28 mouse cellular contexts compared by ENCODE assay signal in the genomic region with DNA sequence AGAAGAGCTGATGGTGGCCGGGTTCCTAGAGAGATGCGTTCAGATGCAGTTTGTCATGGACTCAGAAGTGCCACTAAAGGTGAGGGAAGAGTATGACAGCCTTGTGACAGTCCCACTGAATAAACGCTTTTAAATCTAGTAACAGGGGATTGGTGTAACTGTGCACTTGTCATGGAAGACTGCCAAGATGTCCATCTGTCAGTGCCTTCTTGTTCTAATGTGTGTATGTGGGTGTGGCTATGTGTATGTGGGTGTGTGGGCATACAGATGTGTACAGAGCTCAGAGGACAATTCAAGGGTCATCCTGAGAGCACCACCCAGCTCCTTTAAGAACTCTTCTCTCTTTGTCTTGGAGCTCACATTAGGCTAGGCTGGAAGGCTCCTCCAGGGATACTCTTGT. TPM values are rescaled to one million over a fixed set of nuclear protein-coding genes. Genes with fewer than 3 reads are reported as not detected.
A peak's percentile ranks its signal among the peaks of the same experiment; 100 is the strongest.
DNase-seq lines count a peak whose midpoint lies in the region; ATAC-seq and TF ChIP-seq lines count a peak whose summit lies in the region.
"Had no signal": no experiment of that assay in that cellular context is flagged by ENCODE, and none has a peak within 500 bp of the region (broad histone marks: within the 10 kb centered on the region; RNA-seq: fewer than 3 reads in every experiment).

No protein-coding gene starts in this region.

- no peak overlapping the region for H3K4me3 ChIP-seq in forebrain, embryonic 15.5 days
- no peak overlapping the region for H3K4me3 ChIP-seq in forebrain, embryonic 12.5 days (replicated peaks)
- no peak overlapping the region for H3K4me3 ChIP-seq in lung, embryonic 16.5 days (ENCODE audit: low read length)
- no peak overlapping the region for H3K4me3 ChIP-seq in G1E (ENCODE audit: low read depth, low read length)
- no peak overlapping the region for H3K4me3 ChIP-seq in forebrain, postnatal 0 days (ENCODE audit: low read depth, low read length)
- H3K4me3 ChIP-seq: hindbrain, embryonic 15.5 days; kidney, embryonic 15.5 days; liver, embryonic 15.5 days had no signal

- 55% methylated on average over 3 of the region's 3 CpGs for WGBS in forebrain, embryonic 15.5 days
- WGBS in forebrain, embryonic 12.5 days = 83% methylated on average over 3 of the region's 3 CpGs
- WGBS in lung, embryonic 16.5 days = 59% methylated on average over 3 of the region's 3 CpGs
- 45% methylated on average over 3 of the region's 3 CpGs for WGBS in forebrain, postnatal 0 days

- no peak for DNase-seq in lung, postnatal 14 days
- no peak for DNase-seq in G1E (ENCODE audit: low spot score)
- no peak for DNase-seq in forebrain, postnatal 0 days
- DNase-seq in urinary bladder, postnatal 14 days (ENCODE audit: low spot score) = no peak
- no peak for DNase-seq in urinary bladder, adult 18-20 months (ENCODE audit: low spot score in 2 of 2)
- DNase-seq: adrenal gland, adult 8-10 months; B cell, adult 2 months; cerebellum, adult 11 months; cerebellum, postnatal 25 days; embryo, embryonic 11 days; gastrocnemius, postnatal 25 days; kidney, postnatal 4 days; right cerebral cortex, adult 18-20 months; thymus, adult 2 months had no signal

- peaks cover 21% of the 10 kb centered on the region for H3K4me1 ChIP-seq in forebrain, embryonic 15.5 days
- peaks cover 16% of the 10 kb centered on the region for H3K4me1 ChIP-seq in forebrain, embryonic 12.5 days
- H3K4me1 ChIP-seq in lung, embryonic 16.5 days (replicated peaks; ENCODE audit: control insufficient read depth, insufficient read depth, low read length) = no peaks in the 10 kb centered on the region
- peaks cover 24% of the 10 kb centered on the region for H3K4me1 ChIP-seq in G1E (ENCODE audit: insufficient read depth, low read depth, low read length)
- no peaks in the 10 kb centered on the region for H3K4me1 ChIP-seq in forebrain, postnatal 0 days (ENCODE audit: insufficient read depth)

- no peaks in the 10 kb centered on the region for H3K36me3 ChIP-seq in forebrain, embryonic 15.5 days
- no peaks in the 10 kb centered on the region for H3K36me3 ChIP-seq in forebrain, embryonic 12.5 days (replicated peaks)
- H3K36me3 ChIP-seq in lung, embryonic 16.5 days (ENCODE audit: control insufficient read depth, insufficient read depth, low read length) = no peaks in the 10 kb centered on the region
- H3K36me3 ChIP-seq in G1E (replicated peaks) = no peaks in the 10 kb centered on the region
- H3K36me3 ChIP-seq in forebrain, postnatal 0 days (ENCODE audit: insufficient read depth) = no peaks in the 10 kb centered on the region
- H3K36me3 ChIP-seq: hindbrain, embryonic 15.5 days; kidney, embryonic 15.5 days; liver, embryonic 15.5 days had no signal

- H3K4me2 ChIP-seq in forebrain, embryonic 15.5 days (replicated peaks) = no peak overlapping the region
- no peak overlapping the region for H3K4me2 ChIP-seq in forebrain, embryonic 12.5 days
- H3K4me2 ChIP-seq in lung, embryonic 16.5 days (ENCODE audit: low read depth, low read length) = no peak overlapping the region
- H3K4me2 ChIP-seq in forebrain, postnatal 0 days (ENCODE audit: low read depth) = no peak overlapping the region
- H3K4me2 ChIP-seq: liver, embryonic 15.5 days had no signal

- H3K27ac ChIP-seq in forebrain, embryonic 15.5 days (replicated peaks) = no peak overlapping the region
- no peak overlapping the region for H3K27ac ChIP-seq in forebrain, embryonic 12.5 days
- H3K27ac ChIP-seq in lung, embryonic 16.5 days (ENCODE audit: low read length) = no peak overlapping the region
- H3K27ac ChIP-seq in forebrain, postnatal 0 days (ENCODE audit: low read depth, low read length) = no peak overlapping the region
- H3K27ac ChIP-seq: hindbrain, embryonic 15.5 days; kidney, embryonic 15.5 days; liver, embryonic 15.5 days had no signal

- TF ChIP-seq CTCF in G1E (IDR thresholded peaks at IDR 0.05; ENCODE audit: low read depth, low read length) = no peak
- no peak for TF ChIP-seq CTCF in forebrain, postnatal 0 days (IDR thresholded peaks at IDR 0.05; ENCODE audit: low read depth)

- no peak overlapping the region for H3K9ac ChIP-seq in forebrain, embryonic 15.5 days (replicated peaks)
- H3K9ac ChIP-seq in forebrain, embryonic 12.5 days = no peak overlapping the region
- H3K9ac ChIP-seq in lung, embryonic 16.5 days (ENCODE audit: low read length) = no peak overlapping the region
- no peak overlapping the region for H3K9ac ChIP-seq in forebrain, postnatal 0 days
- H3K9ac ChIP-seq: hindbrain, embryonic 15.5 days; kidney, embryonic 15.5 days; liver, embryonic 15.5 days had no signal

- H3K27me3 ChIP-seq in forebrain, embryonic 15.5 days = no peaks in the 10 kb centered on the region
- H3K27me3 ChIP-seq in forebrain, embryonic 12.5 days = peaks cover 14% of the 10 kb centered on the region; the same call in 1 of the 2 replicates
- H3K27me3 ChIP-seq in lung, embryonic 16.5 days (ENCODE audit: control insufficient read depth, insufficient read depth, low read depth, low read length) = no peaks in the 10 kb centered on the region
- peaks cover 30% of the 10 kb centered on the region for H3K27me3 ChIP-seq in G1E (ENCODE audit: insufficient read depth, low read length)
- no peaks in the 10 kb centered on the region for H3K27me3 ChIP-seq in forebrain, postnatal 0 days (ENCODE audit: insufficient read depth, low read length)
- H3K27me3 ChIP-seq: hindbrain, embryonic 15.5 days; kidney, embryonic 15.5 days had no signal

- peak; percentile 20; the same call in 1 of the 2 replicates for ATAC-seq in forebrain, embryonic 15.5 days (replicated peaks)
- ATAC-seq in forebrain, embryonic 12.5 days (ENCODE audit: low FRiP score) = no peak
- 0 out of 2 replicates have a peak, but pooled peaks have one; percentile 16 for ATAC-seq in lung, embryonic 16.5 days (ENCODE audit: low read depth)
- ATAC-seq in G1E (ENCODE audit: extremely low read depth, insufficient number of reproducible peaks, low FRiP score, poor library complexity, severe bottlenecking) = peak; percentile 25; the same call in 1 of the 2 replicates
- peak; percentile 40; the same call in 1 of the 2 replicates for ATAC-seq in forebrain, postnatal 0 days
- ATAC-seq: intestine, postnatal 0 days; lung, postnatal 0 days had no signal

- H3K9me3 ChIP-seq in forebrain, embryonic 15.5 days = no peaks in the 10 kb centered on the region
- H3K9me3 ChIP-seq in forebrain, embryonic 12.5 days = no peaks in the 10 kb centered on the region
- H3K9me3 ChIP-seq in lung, embryonic 16.5 days (ENCODE audit: control insufficient read depth, low read length) = no peaks in the 10 kb centered on the region
- no peaks in the 10 kb centered on the region for H3K9me3 ChIP-seq in G1E (replicated peaks)
- H3K9me3 ChIP-seq in forebrain, postnatal 0 days (ENCODE audit: low read length) = no peaks in the 10 kb centered on the region
- H3K9me3 ChIP-seq: hindbrain, embryonic 15.5 days; kidney, embryonic 15.5 days; liver, embryonic 15.5 days had no signal

RNA-seq across cellular contexts. Expression of gene Sult6b2, which starts 11.2 kb away (rescaled TPM):
- 0.18 and 0.34 TPM in 2 replicates for polyA plus RNA-seq in forebrain, embryonic 15.5 days (2015; fragmentation: Nextera tagmentation; extraction: Ambion mirVana)
- 0.09 and 0.17 TPM in 2 replicates for polyA plus RNA-seq in forebrain, embryonic 12.5 days (2016; fragmentation: Nextera tagmentation; extraction: Ambion mirVana)
- not detected in 2 replicates for polyA plus RNA-seq in lung, embryonic 16.5 days (2015; fragmentation: Nextera tagmentation; extraction: Ambion mirVana)
- total RNA-seq in G1E (2014; fragmentation: Nextera tagmentation) = not detected in 2 replicates
- 0.16 TPM in 1 of 2 replicates, not detected in the other for total RNA-seq in G1E (2017)
- polyA plus RNA-seq in G1E (2012) = not detected in 2 replicates
- 0.05 and 0.15 TPM in 2 replicates for total RNA-seq in forebrain, postnatal 0 days (2014; rRNA removed)
- polyA plus RNA-seq in forebrain, postnatal 0 days (2015; fragmentation: Nextera tagmentation; extraction: Ambion mirVana) = 0.12 and 0.24 TPM in 2 replicates
- total RNA-seq: adrenal gland, adult 8-10 months; gastrocnemius, postnatal 25 days; megakaryocyte, adult 5-6 weeks had no signal
- polyA plus RNA-seq: embryonic facial prominence, embryonic 14.5 days; heart, postnatal 0 days; hindbrain, embryonic 15.5 days; kidney, embryonic 15.5 days; limb, embryonic 11.5 days; lung, postnatal 0 days; stomach, embryonic 14.5 days; urinary bladder, adult 2 months had no signal

RNA-seq across cellular contexts. Expression of gene Cmas, which starts 59.0 kb away (rescaled TPM):
- polyA plus RNA-seq in forebrain, embryonic 15.5 days (2015; fragmentation: Nextera tagmentation; extraction: Ambion mirVana) = 147 and 160 TPM in 2 replicates
- 117 and 119 TPM in 2 replicates for polyA plus RNA-seq in forebrain, embryonic 12.5 days (2016; fragmentation: Nextera tagmentation; extraction: Ambion mirVana)
- 61.7 and 65.1 TPM in 2 replicates for polyA plus RNA-seq in lung, embryonic 16.5 days (2015; fragmentation: Nextera tagmentation; extraction: Ambion mirVana)
- total RNA-seq in G1E (2014; fragmentation: Nextera tagmentation) (55.3 and 76.0 TPM in 2 replicates), G1E (2017) (79.6 and 80.6 TPM in 2 replicates)
- 53.2 and 79.0 TPM in 2 replicates for polyA plus RNA-seq in G1E (2012)
- total RNA-seq in forebrain, postnatal 0 days (2014; rRNA removed) = 132 and 134 TPM in 2 replicates
- polyA plus RNA-seq in forebrain, postnatal 0 days (2015; fragmentation: Nextera tagmentation; extraction: Ambion mirVana) = 147 and 178 TPM in 2 replicates
